Comparison of ENCODE assay signal across 8 mouse cellular contexts in the genomic region with DNA sequence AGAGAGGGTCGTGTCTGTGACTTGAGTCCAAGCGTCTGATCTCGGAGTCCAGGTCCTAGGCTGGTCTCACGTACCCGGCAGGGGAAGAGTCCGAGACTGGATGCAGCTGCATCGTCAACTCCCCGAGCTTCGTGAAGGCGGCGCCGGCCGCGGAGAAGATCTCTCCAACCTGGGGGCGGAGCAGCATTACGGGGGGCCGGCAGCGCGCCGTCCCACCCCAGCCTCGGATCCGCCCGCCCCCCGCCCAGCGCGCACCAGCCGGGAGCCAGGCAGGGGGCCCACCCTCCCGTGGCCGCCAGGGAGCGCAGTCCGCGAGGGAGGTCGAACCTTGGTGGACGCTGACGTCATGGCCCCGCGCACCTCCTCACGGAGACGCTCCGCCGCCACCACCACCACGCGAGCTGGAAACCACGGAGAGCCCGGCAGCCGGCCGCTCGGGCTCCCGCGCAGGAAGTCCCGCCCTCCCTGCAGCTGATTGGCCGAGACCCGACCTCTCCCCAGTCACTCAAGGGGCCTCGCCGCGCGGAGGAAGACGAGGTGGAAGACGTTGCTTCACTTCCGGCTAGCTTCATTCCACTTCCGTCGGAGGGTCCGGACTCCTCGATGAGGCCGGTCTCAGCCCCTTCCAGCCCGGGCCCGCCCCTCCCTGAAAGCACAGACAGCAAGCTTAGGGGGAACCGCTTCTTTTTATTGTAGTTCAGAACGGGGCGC. TPM values are rescaled to one million over a fixed set of nuclear protein-coding genes. Genes with fewer than 3 reads are reported as not detected.
DNase-seq lines count a peak whose midpoint lies in the region; ATAC-seq and TF ChIP-seq lines count a peak whose summit lies in the region.

A gene (minus strand): TSS at position 458 of the 711 bp plus-strand sequence.

- H3K4me1 ChIP-seq in hindbrain, embryonic 14.5 days (replicated peaks; ENCODE audit: control insufficient read depth, insufficient read depth, low read length), result peaks cover 39% of the 10 kb centered on the region

- peak; percentile 84 for ATAC-seq in Patski
- peak; percentile 95 for ATAC-seq in hindbrain, embryonic 14.5 days (ENCODE audit: low FRiP score)

- POLR2A ChIA-PET in Patski (lab: Charles Lee), result interaction anchor here (0.6 kb wide), 1 partner anchor 607 kb away, joined by 4 read pairs; no protein-coding TSS in a partner anchor

- peak within 1 kb of the TSS; percentile 60 for H3K4me3 ChIP-seq in hindbrain, embryonic 14.5 days (replicated peaks; ENCODE audit: low read length)

- no peak for DNase-seq in Patski (ENCODE audit: low read depth, low spot score)
- DNase-seq in cerebellum, postnatal 14 days, result peak; percentile 99
- peak; percentile 96 for DNase-seq in frontal cortex, postnatal 25 days (ENCODE audit: low spot score in 2 of 2)
- peak; percentile 96 for DNase-seq in hindbrain, embryonic 14.5 days (ENCODE audit: low spot score)
- DNase-seq in left cerebral cortex, adult 11 months (ENCODE audit: low spot score), result peak; percentile 92
- DNase-seq in lung, postnatal 4 days, result peak; percentile 99
- DNase-seq in retina, postnatal 7 days (ENCODE audit: low read depth, low spot score), result peak; percentile 96
- peak; percentile 97 for DNase-seq in urinary bladder, adult 2 months (ENCODE audit: low spot score)

- peak within 1 kb of the TSS; percentile 95 for H3K27ac ChIP-seq in hindbrain, embryonic 14.5 days

- no peaks in the 10 kb centered on the region for H3K27me3 ChIP-seq in Patski
- no peaks in the 10 kb centered on the region for H3K27me3 ChIP-seq in hindbrain, embryonic 14.5 days (ENCODE audit: control insufficient read depth, insufficient read depth, low read length)

- no peak for TF ChIP-seq CTCF in Patski (IDR thresholded peaks at IDR 0.05)

- in situ Hi-C loops in Patski (cut with MboI; ENCODE audit: low pct_unique_long_range_greater_than_20kb), result no loop called here

- peak within 1 kb of the TSS; percentile 100 for H3K4me2 ChIP-seq in hindbrain, embryonic 14.5 days (replicated peaks)

- peak within 1 kb of the TSS; percentile 74 for H3K9ac ChIP-seq in hindbrain, embryonic 14.5 days

- WGBS in hindbrain, embryonic 14.5 days, result under 1% methylated on average over 59 of the region's 70 CpGs

- H3K9me3 ChIP-seq in hindbrain, embryonic 14.5 days (ENCODE audit: control insufficient read depth, low read length), result no peaks in the 10 kb centered on the region

- CTCF ChIA-PET in Patski (lab: Charles Lee), result interaction anchor here (0.8 to 1.2 kb wide), 3 partner anchors 13 to 96 kb away, joined by 3 read pairs; a partner anchor contains a TSS

- peaks cover 19% of the 10 kb centered on the region for H3K36me3 ChIP-seq in hindbrain, embryonic 14.5 days (replicated peaks; ENCODE audit: control insufficient read depth, insufficient read depth)

RNA-seq across cellular contexts. Expression of the gene that starts here (rescaled TPM):
- polyA plus RNA-seq in Patski (2021), result 50.1 TPM
- 155 and 161 TPM in 2 replicates for polyA plus RNA-seq in hindbrain, embryonic 14.5 days (2014; fragmentation: Nextera tagmentation; extraction: Ambion mirVana)
- 55.2 and 69.0 TPM in 2 replicates for polyA plus RNA-seq in urinary bladder, adult 2 months (2012; rRNA removed)
